Mouse (Mus musculus) MEL (cell line): Measurements from ENCODE around the gene Grid2ip. TPM values are rescaled to one million over a fixed set of nuclear protein-coding genes. Genes with fewer than 3 reads are reported as not detected.

Experiments
- DNase-seq: peaks from one replicate; pipeline ENCODE4 v3.0.0; 2011; ENCODE audit warnings: low read depth, low spot score
- H3K27ac ChIP-seq: 2 replicates; pipeline ENCODE4 v1.5.1; 2012; ENCODE audit warnings: low read depth, mild to moderate bottlenecking, control low read depth, low read length, moderate library complexity; ENCODE audit not compliant: control insufficient read depth
- H3K27me3 ChIP-seq, 2 experiments: fragments of 150-350 bp in 1 of 2; sonication (generic) in 1 of 2; 2 replicates each; pipeline ENCODE4 v1.6.1; 2012; ENCODE audit warnings: low read length in 2 of 2, mild to moderate bottlenecking in 2 of 2, improper control_type of control experiment in 1 of 2, moderate library complexity in 1 of 2; ENCODE audit not compliant: insufficient read depth in 2 of 2, control insufficient read depth in 1 of 2
- H3K36me3 ChIP-seq, 2 experiments: 2 replicates each; pipeline ENCODE4 v1.6.1; 2012 to 2014; ENCODE audit warnings: low read length in 2 of 2, improper control_type of control experiment in 1 of 2, inconsistent platforms in 1 of 2, mild to moderate bottlenecking in 1 of 2; ENCODE audit not compliant: insufficient read depth in 2 of 2, control insufficient read depth in 1 of 2
- H3K4me1 ChIP-seq, 2 experiments: fragments of 150-350 bp in 1 of 2; sonication (generic) in 1 of 2; 2 replicates each; pipeline ENCODE4 v1.6.1; 2012; ENCODE audit warnings: low read length in 2 of 2, improper control_type of control experiment in 1 of 2, mild to moderate bottlenecking in 1 of 2; ENCODE audit not compliant: insufficient read depth in 2 of 2, control insufficient read depth in 1 of 2
- H3K4me3 ChIP-seq, 2 experiments: fragments of 150-350 bp in 1 of 2; sonication (generic) in 1 of 2; 2 replicates each; pipeline ENCODE4 v1.5.1; 2012; ENCODE audit warnings: low read depth in 2 of 2, low read length in 2 of 2, mild to moderate bottlenecking in 2 of 2, moderate library complexity in 2 of 2, control low read depth in 1 of 2, improper control_type of control experiment in 1 of 2; ENCODE audit not compliant: control insufficient read depth in 1 of 2, insufficient read depth in 1 of 2
- H3K79me2 ChIP-seq: 2 replicates; pipeline ENCODE4 v1.6.1; 2012; ENCODE audit warnings: mild to moderate bottlenecking, low read length, moderate library complexity; ENCODE audit not compliant: control insufficient read depth, poor library complexity, insufficient read depth
- H3K9ac ChIP-seq: 2 replicates; pipeline ENCODE4 v1.6.1; 2012; ENCODE audit warnings: low read depth, mild to moderate bottlenecking, control low read depth, low read length, moderate library complexity; ENCODE audit not compliant: control insufficient read depth, poor library complexity, severe bottlenecking
- H3K9me3 ChIP-seq: fragments of 150-350 bp; sonication (generic); replicated peaks from 2 replicates; pipeline ENCODE4 v1.6.1; 2012; ENCODE audit warnings: mild to moderate bottlenecking, low read length, improper control_type of control experiment, moderate library complexity; ENCODE audit not compliant: insufficient read depth
- CHD2 ChIP-seq: IDR thresholded peaks from 2 replicates; pipeline ENCODE4 v1.6.1; 2011; ENCODE audit warnings: low read length, improper control_type of control experiment
- CTCF ChIP-seq, 3 experiments: IDR thresholded peaks in 2 of 3; conservative IDR thresholded peaks in 1 of 3; 2 replicates each; pipeline ENCODE4 v1.5.1; 2011 to 2012; ENCODE audit warnings: low read length in 3 of 3, low read depth in 2 of 3, mild to moderate bottlenecking in 2 of 3, improper control_type of control experiment in 1 of 3, inconsistent platforms in 1 of 3, mixed read lengths in 1 of 3, moderate library complexity in 1 of 3; ENCODE audit not compliant: control insufficient read depth in 1 of 3, insufficient read depth in 1 of 3, poor library complexity in 1 of 3, severe bottlenecking in 1 of 3
- EP300 ChIP-seq, 2 experiments: IDR thresholded peaks; 2 replicates each; pipeline ENCODE4 v1.6.1; 2011; ENCODE audit warnings: improper control_type of control experiment in 2 of 2, low read length in 2 of 2, low read depth in 1 of 2, mild to moderate bottlenecking in 1 of 2
- ETS1 ChIP-seq: IDR thresholded peaks from 2 replicates; pipeline ENCODE4 v1.6.1; 2012; ENCODE audit warnings: low read depth, mild to moderate bottlenecking, inconsistent platforms, low read length, improper control_type of control experiment, moderate library complexity
- GABPA ChIP-seq: IDR thresholded peaks from 2 replicates; pipeline ENCODE4 v1.6.1; 2012; ENCODE audit warnings: low read depth, mild to moderate bottlenecking, inconsistent platforms, low read length, improper control_type of control experiment, moderate library complexity
- GATA1 ChIP-seq: IDR thresholded peaks from 2 replicates; pipeline ENCODE4 v1.6.1; 2011; ENCODE audit warnings: low read depth, low read length, improper control_type of control experiment
- JUND ChIP-seq: IDR thresholded peaks from 2 replicates; pipeline ENCODE4 v1.6.1; 2011; ENCODE audit warnings: low read depth, mild to moderate bottlenecking, improper control_type of control experiment, low read length
- MAZ ChIP-seq: IDR thresholded peaks from 2 replicates; pipeline ENCODE4 v1.6.1; 2012; ENCODE audit warnings: low read depth, mild to moderate bottlenecking, inconsistent platforms, low read length, improper control_type of control experiment
- MXI1 ChIP-seq: IDR thresholded peaks from 2 replicates; pipeline ENCODE4 v1.6.1; 2011; ENCODE audit warnings: mild to moderate bottlenecking, low read depth, low read length, improper control_type of control experiment
- MYB ChIP-seq: IDR thresholded peaks from 2 replicates; pipeline ENCODE4 v1.6.1; 2011; ENCODE audit warnings: mild to moderate bottlenecking, low read depth, low read length, improper control_type of control experiment
- POLR2A ChIP-seq, 2 experiments: IDR thresholded peaks; 2 replicates each; pipeline ENCODE4 v1.6.1; 2011 to 2012; ENCODE audit warnings: low read length in 2 of 2, mild to moderate bottlenecking in 2 of 2, control low read depth in 1 of 2, improper control_type of control experiment in 1 of 2, low read depth in 1 of 2, moderate library complexity in 1 of 2; ENCODE audit not compliant: control insufficient read depth in 1 of 2, insufficient read depth in 1 of 2, poor library complexity in 1 of 2
- SIN3A ChIP-seq: IDR thresholded peaks from 2 replicates; pipeline ENCODE4 v1.6.1; 2012; ENCODE audit warnings: low read length, improper control_type of control experiment, inconsistent platforms
- SMC3 ChIP-seq: IDR thresholded peaks from 2 replicates; pipeline ENCODE4 v1.6.1; 2011; ENCODE audit warnings: low read depth, low read length, improper control_type of control experiment
- TCF12 ChIP-seq: IDR thresholded peaks from 2 replicates; pipeline ENCODE4 v1.6.1; 2014; ENCODE audit warnings: low read depth, mild to moderate bottlenecking, inconsistent platforms, low read length, improper control_type of control experiment, moderate library complexity
- USF1 ChIP-seq: IDR thresholded peaks from 2 replicates; pipeline ENCODE4 v1.6.1; 2014; ENCODE audit warnings: low read depth, mild to moderate bottlenecking, inconsistent platforms, low read length, improper control_type of control experiment, moderate library complexity
- ZNF384 ChIP-seq: IDR thresholded peaks from 2 replicates; pipeline ENCODE4 v1.6.1; 2012; ENCODE audit warnings: low read depth, mild to moderate bottlenecking, inconsistent platforms, low read length, improper control_type of control experiment
- polyA plus RNA-seq, 2 experiments: library from polyadenylated mRNA; stranded (reverse) in 1 of 2; unstranded in 1 of 2; fragments of >175 nt in 1 of 2; fragments of >200 nt in 1 of 2; gene quantifications; 2 replicates each; pipeline versions ENCODE4 v1.2.1 to v1.2.4; 2012; ENCODE audit warnings: low replicate concordance in 2 of 2, low read depth in 1 of 2; ENCODE audit not compliant: insufficient read length in 2 of 2, insufficient read depth in 1 of 2, missing spikeins in 1 of 2
- total RNA-seq: library from RNA; depleted of rRNA; stranded (reverse); fragments of 300-350 nt; gene quantifications from 2 replicates; pipeline ENCODE4 v1.2.3, GENCODE M21; 2012

Gene Grid2ip
- total and polyA plus RNA-seq, 3 experiments = not detected

DNA sequence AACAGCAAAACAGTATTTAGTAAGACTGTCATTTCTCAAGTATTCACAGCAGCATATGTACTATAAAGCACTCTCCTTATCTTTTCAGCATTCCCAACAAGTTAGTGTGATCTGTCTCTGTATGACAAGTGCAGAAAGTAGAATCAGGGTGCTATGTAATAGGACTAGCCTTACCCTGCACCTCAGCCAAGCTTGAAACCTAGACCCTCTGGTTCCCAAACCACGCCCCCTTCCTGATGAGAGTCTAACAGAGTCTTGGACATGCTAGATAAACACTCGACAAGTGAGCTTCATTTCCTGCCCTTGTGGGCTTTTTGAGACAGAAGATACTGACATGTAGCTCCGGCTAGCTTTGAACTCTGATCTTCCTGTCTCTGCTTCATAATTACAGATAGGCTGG is 52.1 kb downstream of the Grid2ip start (continued):
- peak; percentile 62 for TF ChIP-seq ETS1
- TF ChIP-seq GATA1 = peak; percentile 82

DNA sequence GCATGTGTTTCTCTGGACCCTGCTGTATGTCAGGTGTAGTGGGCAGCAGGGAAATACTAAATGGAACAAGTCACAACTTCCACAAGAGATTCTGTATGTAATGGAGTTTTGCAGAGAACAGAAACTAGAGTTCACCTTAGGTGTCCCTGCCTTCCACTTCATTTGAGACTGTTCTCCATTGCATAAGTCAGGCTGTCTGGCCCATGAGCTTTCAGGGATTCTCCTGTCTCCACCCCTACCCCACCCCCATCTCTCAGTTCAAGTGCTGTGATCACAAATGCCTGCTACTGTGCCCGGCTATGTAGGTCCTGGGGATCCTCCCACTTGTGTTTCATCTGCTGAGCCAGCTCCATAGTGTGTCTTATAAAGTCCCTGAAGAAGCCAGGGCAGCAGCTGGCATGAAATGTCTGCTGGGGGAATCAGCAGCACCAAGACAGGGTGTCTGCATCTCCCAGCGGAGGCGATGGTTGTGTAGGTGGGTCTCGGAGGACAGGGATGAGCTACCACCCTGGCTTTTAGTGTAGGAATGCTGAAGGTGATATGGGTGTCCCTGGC is 53.8 kb downstream of the Grid2ip start:
- Histone ChIP-seq H3K27ac (no peak overlapping the region), H3K9me3 (no peaks in the 10 kb centered on the region), H3K9ac (no peak overlapping the region), H3K4me3 (no peak overlapping the region), H3K36me3 (peaks cover 16 to 27% of the 10 kb centered on the region in 2 experiments), H3K4me1 (peaks cover 8 to 10% of the 10 kb centered on the region in 2 experiments; a peak in 3 of 4 replicates), H3K27me3 (no peaks in the 10 kb centered on the region), H3K79me2 (peaks cover 48% of the 10 kb centered on the region)
- no peak for DNase-seq
- TF ChIP-seq SIN3A (no peak), POLR2A (IDR thresholded peaks at IDR 0.05; ENCODE audit: control insufficient read depth in 1 of 2, insufficient read depth in 1 of 2, low read depth in 1 of 2, low read length in 2 of 2, poor library complexity in 1 of 2) (no peak), MYB (no peak), JUND (no peak), SMC3 (no peak), GABPA (no peak), MAZ (no peak), ZNF384 (no peak)

DNA sequence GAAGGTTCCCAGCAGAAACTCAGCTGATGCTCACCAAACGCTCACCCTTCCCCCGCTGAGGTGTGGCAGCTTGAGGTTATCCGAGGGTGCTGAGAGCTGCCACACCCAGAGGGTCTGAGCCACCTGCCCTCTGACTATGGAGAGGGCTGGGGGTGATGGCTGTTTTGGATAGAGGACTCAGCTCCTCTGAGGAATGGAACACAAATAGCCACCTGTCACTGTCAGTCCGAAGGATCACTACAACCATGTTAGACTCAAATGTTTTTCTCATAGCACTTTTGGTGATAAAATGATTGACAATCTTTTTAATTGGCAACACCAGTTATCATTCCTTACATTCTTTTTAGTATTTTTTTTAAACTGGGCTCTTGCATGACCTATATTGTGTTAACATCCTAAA is 64.3 kb downstream of the Grid2ip start:
- Histone ChIP-seq H3K4me1 (peaks cover 0 to 5% of the 10 kb centered on the region in 2 experiments; a peak in 1 of 4 replicates), H3K27ac (no peak overlapping the region), H3K4me3 (no peak overlapping the region), H3K27me3 (no peaks in the 10 kb centered on the region), H3K79me2 (no peaks in the 10 kb centered on the region), H3K9me3 (no peaks in the 10 kb centered on the region), H3K36me3 (peaks cover 0 to 6% of the 10 kb centered on the region in 2 experiments; a peak in 3 of 4 replicates), H3K9ac (no peak overlapping the region)
- no peak for DNase-seq
- TF ChIP-seq ZNF384 (no peak), CTCF (IDR thresholded peaks at IDR 0.05 in 2 of 3, conservative IDR thresholded peaks at IDR 0.05 in 1 of 3; ENCODE audit: control insufficient read depth in 1 of 3, insufficient read depth in 1 of 3, low read depth in 2 of 3, low read length in 3 of 3, poor library complexity in 1 of 3, severe bottlenecking in 1 of 3) (no peak), SMC3 (no peak), GABPA (no peak)

DNA sequence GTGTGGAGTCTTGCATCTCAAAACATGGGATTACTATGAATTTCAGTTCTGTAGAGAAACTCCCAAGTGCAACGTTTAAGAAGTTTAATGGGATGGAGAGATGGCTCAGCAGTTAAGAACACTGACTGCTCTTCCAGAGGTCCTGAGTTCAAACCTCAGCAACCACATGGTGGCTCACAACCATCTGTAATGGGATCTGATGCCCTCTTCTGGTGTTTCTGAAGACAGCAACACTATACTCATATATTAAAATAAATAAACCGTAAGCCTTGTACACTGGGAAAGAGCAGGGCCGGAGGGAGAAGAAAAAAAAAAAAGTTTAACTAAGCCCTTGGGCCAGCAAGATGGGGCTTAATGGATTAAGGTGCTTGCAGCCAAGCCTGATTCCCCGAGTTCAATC is 65.9 kb downstream of the Grid2ip start:
- Histone ChIP-seq H3K4me3 (no peak overlapping the region), H3K9ac (no peak overlapping the region), H3K36me3 (peaks cover 0 to 3% of the 10 kb centered on the region in 2 experiments; a peak in 3 of 4 replicates), H3K27ac (no peak overlapping the region), H3K9me3 (no peaks in the 10 kb centered on the region), H3K79me2 (no peaks in the 10 kb centered on the region), H3K4me1 (peaks cover 0 to 5% of the 10 kb centered on the region in 2 experiments; a peak in 1 of 4 replicates), H3K27me3 (no peaks in the 10 kb centered on the region)
- TF ChIP-seq USF1 (no peak), CHD2 (no peak), MYB (no peak), CTCF (IDR thresholded peaks at IDR 0.05 in 2 of 3, conservative IDR thresholded peaks at IDR 0.05 in 1 of 3; ENCODE audit: control insufficient read depth in 1 of 3, insufficient read depth in 1 of 3, low read depth in 2 of 3, low read length in 3 of 3, poor library complexity in 1 of 3, severe bottlenecking in 1 of 3) (peak in 1 of 3 experiments; percentile 41; a peak in 2 of 6 replicates), EP300 (IDR thresholded peaks at IDR 0.05; ENCODE audit: low read depth in 1 of 2, low read length in 2 of 2) (no peak), TCF12 (no peak), SMC3 (0 out of 2 replicates have a peak, but pooled peaks have one; percentile 22), MXI1 (no peak), SIN3A (no peak; the same call in 1 of the 2 replicates)
- no peak for DNase-seq
